ENCODE assay signal across 1 mouse cellular context in genomic region chr19:12001686-12002085, GRCm38 (mm10).
TF ChIP-seq lines count a peak whose summit lies in the region.

No protein-coding gene starts in this region.

TF ChIP-seq in CH12.LX, 34 proteins besides CTCF, POLR2A, EP300 and RAD21 (continued from another document):
- TF ChIP-seq ZKSCAN1 (IDR thresholded peaks at IDR 0.05; ENCODE audit: borderline replicate concordance, low read depth, low read length) (no peak), UBTF (IDR thresholded peaks at IDR 0.05; ENCODE audit: low read depth, low read length) (no peak), MEF2A (IDR thresholded peaks at IDR 0.05; ENCODE audit: borderline replicate concordance, low read depth, low read length) (no peak), JUN (IDR thresholded peaks at IDR 0.05; ENCODE audit: insufficient read depth, low read depth, low read length) (no peak), POLR2AphosphoS2 (IDR thresholded peaks at IDR 0.05; ENCODE audit: low read depth, low read length) (no peak), BHLHE40 (IDR thresholded peaks at IDR 0.05; ENCODE audit: low read depth, low read length) (no peak)
